Comparison of ENCODE assay signal across 9 mouse cellular contexts in genomic region chr10:56114951-56115635, GRCm38 (mm10). TPM values are rescaled to one million over a fixed set of nuclear protein-coding genes. Genes with fewer than 3 reads are reported as not detected.
DNase-seq lines count a peak whose midpoint lies in the region; ATAC-seq lines count a peak whose summit lies in the region.
"Had no signal": no experiment of that assay in that cellular context is flagged by ENCODE, and none has a peak within 500 bp of the region (broad histone marks: within the 10 kb centered on the region; RNA-seq: fewer than 3 reads in every experiment).

No protein-coding gene starts in this region.

- ATAC-seq in forebrain, embryonic 16.5 days, result peak; percentile 95
- peak; percentile 67 for ATAC-seq in liver, embryonic 16.5 days (ENCODE audit: low read depth)
- ATAC-seq in neural tube, embryonic 11.5 days (ENCODE audit: insufficient read depth, low FRiP score, low TSS enrichment), result peak; percentile 90
- peak; percentile 83 for ATAC-seq in stomach, embryonic 16.5 days (ENCODE audit: insufficient read depth, low FRiP score)

- intact Hi-C loops in heart, postnatal 25 days (cut with DNase I), result no loop called here

- DNase-seq in CD4-positive helper T cell, adult 2 months (ENCODE audit: low read depth, low spot score), result peak; percentile 79
- DNase-seq in cerebellum, adult 11-12 months, result peak; percentile 79
- peak; percentile 38 for DNase-seq in heart, postnatal 25 days (ENCODE audit: low spot score)
- DNase-seq in layer of hippocampus, adult 11-12 months (ENCODE audit: low spot score), result peak; percentile 76
- peak; percentile 82 for DNase-seq in neural tube, embryonic 11.5 days (ENCODE audit: low spot score)

- H3K4me3 ChIP-seq in forebrain, embryonic 16.5 days (replicated peaks; ENCODE audit: low read length), result peak overlapping the region; percentile 76
- H3K4me3 ChIP-seq in liver, embryonic 16.5 days (ENCODE audit: low read depth, low read length), result peak overlapping the region; percentile 60
- H3K4me3 ChIP-seq in neural tube, embryonic 11.5 days (ENCODE audit: low read depth, low read length), result peak overlapping the region; percentile 46
- peak overlapping the region; percentile 63 for H3K4me3 ChIP-seq in stomach, embryonic 16.5 days (replicated peaks; ENCODE audit: low read length)

- H3K4me1 ChIP-seq in forebrain, embryonic 16.5 days (replicated peaks; ENCODE audit: control insufficient read depth, insufficient read depth, low read length), result peaks cover 9% of the 10 kb centered on the region
- peaks cover 3% of the 10 kb centered on the region for H3K4me1 ChIP-seq in liver, embryonic 16.5 days (ENCODE audit: control insufficient read depth, low read depth, low read length)
- no peaks in the 10 kb centered on the region for H3K4me1 ChIP-seq in neural tube, embryonic 11.5 days (ENCODE audit: control insufficient read depth, insufficient read depth, low read length)
- peaks cover 4% of the 10 kb centered on the region; the same call in 1 of the 2 replicates for H3K4me1 ChIP-seq in stomach, embryonic 16.5 days (ENCODE audit: control insufficient read depth, insufficient read depth, low read length)

- under 1% methylated on average over 49 of the region's 50 CpGs for WGBS in forebrain, embryonic 16.5 days
- WGBS in liver, embryonic 16.5 days (ENCODE audit: insufficient replicate concordance), result under 1% methylated on average over 50 of the region's 50 CpGs
- 0% methylated on average over 39 of the region's 50 CpGs for WGBS in neural tube, embryonic 11.5 days
- under 1% methylated on average over 50 of the region's 50 CpGs for WGBS in stomach, embryonic 16.5 days

- peak overlapping the region; percentile 95 for H3K4me2 ChIP-seq in forebrain, embryonic 16.5 days (ENCODE audit: low read length)
- peak overlapping the region; percentile 61 for H3K4me2 ChIP-seq in liver, embryonic 16.5 days (ENCODE audit: low read depth, low read length)
- peak overlapping the region; percentile 68 for H3K4me2 ChIP-seq in neural tube, embryonic 11.5 days (ENCODE audit: low read depth)
- peak overlapping the region; percentile 65 for H3K4me2 ChIP-seq in stomach, embryonic 16.5 days (ENCODE audit: low read depth, low read length)

- no peaks in the 10 kb centered on the region for H3K27me3 ChIP-seq in forebrain, embryonic 16.5 days (replicated peaks; ENCODE audit: control insufficient read depth, insufficient read depth, low read length)
- H3K27me3 ChIP-seq in liver, embryonic 16.5 days (ENCODE audit: control insufficient read depth, insufficient read depth, low read depth, low read length), result no peaks in the 10 kb centered on the region; the same call in 1 of the 2 replicates
- no peaks in the 10 kb centered on the region for H3K27me3 ChIP-seq in neural tube, embryonic 11.5 days (ENCODE audit: control insufficient read depth, insufficient read depth, low read length)
- no peaks in the 10 kb centered on the region for H3K27me3 ChIP-seq in stomach, embryonic 16.5 days (ENCODE audit: control insufficient read depth, insufficient read depth, low read length)

- no peaks in the 10 kb centered on the region for H3K36me3 ChIP-seq in forebrain, embryonic 16.5 days (ENCODE audit: control insufficient read depth, insufficient read depth)
- H3K36me3 ChIP-seq in liver, embryonic 16.5 days (ENCODE audit: control insufficient read depth, insufficient read depth), result no peaks in the 10 kb centered on the region
- H3K36me3 ChIP-seq in neural tube, embryonic 11.5 days (ENCODE audit: control insufficient read depth, insufficient read depth, low read length), result no peaks in the 10 kb centered on the region
- H3K36me3 ChIP-seq in stomach, embryonic 16.5 days (ENCODE audit: control insufficient read depth, insufficient read depth, low read length), result no peaks in the 10 kb centered on the region
- H3K36me3 ChIP-seq: G1E had no signal

- H3K27ac ChIP-seq in forebrain, embryonic 16.5 days (ENCODE audit: low read length), result peak overlapping the region; percentile 91
- H3K27ac ChIP-seq in liver, embryonic 16.5 days (ENCODE audit: low read length), result no peak overlapping the region
- peak overlapping the region; percentile 70 for H3K27ac ChIP-seq in neural tube, embryonic 11.5 days (ENCODE audit: low read depth, low read length)
- peak overlapping the region; percentile 32 for H3K27ac ChIP-seq in stomach, embryonic 16.5 days (ENCODE audit: low read length)

- peak overlapping the region; percentile 93 for H3K9ac ChIP-seq in forebrain, embryonic 16.5 days (replicated peaks; ENCODE audit: low read depth, low read length)
- H3K9ac ChIP-seq in liver, embryonic 16.5 days (ENCODE audit: low read depth, low read length), result peak overlapping the region; percentile 28; the same call in 1 of the 2 replicates
- peak overlapping the region; percentile 62 for H3K9ac ChIP-seq in neural tube, embryonic 11.5 days (ENCODE audit: low read length)
- H3K9ac ChIP-seq in stomach, embryonic 16.5 days (ENCODE audit: low read length), result peak overlapping the region; percentile 75

- H3K9me3 ChIP-seq in forebrain, embryonic 16.5 days (ENCODE audit: control insufficient read depth, low read length), result no peaks in the 10 kb centered on the region
- no peaks in the 10 kb centered on the region for H3K9me3 ChIP-seq in liver, embryonic 16.5 days (replicated peaks; ENCODE audit: control insufficient read depth, low read length)
- no peaks in the 10 kb centered on the region for H3K9me3 ChIP-seq in neural tube, embryonic 11.5 days (ENCODE audit: control insufficient read depth, low read length)
- H3K9me3 ChIP-seq in stomach, embryonic 16.5 days (replicated peaks; ENCODE audit: control insufficient read depth, low read length), result no peaks in the 10 kb centered on the region

RNA-seq across cellular contexts. Expression of gene Msl3l2, which starts 8.4 kb away (rescaled TPM):
- 10.8 TPM in 2 replicates for polyA plus RNA-seq in forebrain, embryonic 16.5 days (2015; fragmentation: Nextera tagmentation; extraction: Ambion mirVana)
- total RNA-seq in heart, postnatal 25 days (2021), result 1 to 10 TPM; 2.2 to 2.5 TPM
- polyA plus RNA-seq in liver, embryonic 16.5 days (2015; fragmentation: Nextera tagmentation; extraction: Ambion mirVana), result 0.34 and 0.45 TPM in 2 replicates
- 7.7 and 10.0 TPM in 2 replicates for polyA plus RNA-seq in neural tube, embryonic 11.5 days (2014; fragmentation: Nextera tagmentation; extraction: Ambion mirVana)
- polyA plus RNA-seq in stomach, embryonic 16.5 days (2015; fragmentation: Nextera tagmentation; extraction: Ambion mirVana), result 2.5 and 3.0 TPM in 2 replicates
- total RNA-seq: G1E had no signal
- polyA plus RNA-seq: G1E had no signal

Comparison
In these comparisons a context has a peak if more than half of its experiments do, and no peak if none do; other contexts are left out.
1. H3K9ac ChIP-seq: peak in every context shown above with its lines; median percentile 93 in forebrain, embryonic 16.5 days; 75 in stomach, embryonic 16.5 days; 62 in neural tube, embryonic 11.5 days; 28 in liver, embryonic 16.5 days.